Mouse (Mus musculus) cerebral cortex, adult 2 months (tissue): Measurements from ENCODE around the gene Fan1.

ENCODE experiments used
- WGBS: fragments of 180-500 bp; shearing (Covaris S2); methylation state at CpG from one replicate; pipeline ENCODE4 v1.1.7; 2018; 5-methylcytosine and 5-hydroxymethylcytosine counted together

The Fan1 gene

DNA sequence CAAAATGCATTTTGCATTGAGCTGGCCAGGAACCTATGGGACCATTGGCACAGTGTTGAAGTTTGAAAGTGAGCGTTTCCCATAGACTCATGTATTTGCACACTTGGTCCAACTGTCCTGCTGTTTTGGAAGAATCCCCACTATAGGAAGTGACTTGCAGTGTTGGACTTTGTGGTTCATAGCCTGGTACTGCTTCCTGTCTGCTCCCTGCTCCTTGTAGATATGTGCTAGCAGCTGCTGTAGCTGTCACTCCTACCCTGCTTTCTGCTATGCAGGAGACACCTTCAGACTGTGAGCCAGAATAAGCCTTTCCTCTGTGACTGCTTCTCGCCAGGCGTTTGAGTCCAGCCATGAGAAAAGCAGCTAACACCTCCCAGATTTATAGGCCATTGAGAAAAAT lies 42.6 kb downstream of the Fan1 start:
- WGBS, result 75% methylated on average over 3 of the region's 3 CpGs

DNA sequence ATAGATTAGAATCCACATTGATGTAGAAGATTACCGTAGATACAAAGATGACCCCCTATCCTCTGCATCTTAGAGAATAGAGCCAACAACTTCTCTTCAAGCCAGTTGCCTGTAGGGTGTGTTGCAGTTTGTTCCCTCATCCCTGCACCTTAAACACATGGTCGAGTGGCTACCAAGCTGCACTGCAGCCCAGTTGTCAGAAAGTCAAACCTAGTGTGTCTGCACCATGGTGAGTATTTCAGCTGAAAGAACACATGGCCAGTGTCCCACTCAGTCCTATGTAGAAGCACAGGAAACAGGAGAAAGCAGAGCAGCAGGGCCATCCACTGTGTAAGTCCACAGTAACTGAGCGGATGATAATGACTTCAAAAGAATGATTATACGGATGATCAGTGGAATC lies 46.4 kb downstream of the Fan1 start:
- 86% methylated on average over 4 of the region's 4 CpGs for WGBS

DNA sequence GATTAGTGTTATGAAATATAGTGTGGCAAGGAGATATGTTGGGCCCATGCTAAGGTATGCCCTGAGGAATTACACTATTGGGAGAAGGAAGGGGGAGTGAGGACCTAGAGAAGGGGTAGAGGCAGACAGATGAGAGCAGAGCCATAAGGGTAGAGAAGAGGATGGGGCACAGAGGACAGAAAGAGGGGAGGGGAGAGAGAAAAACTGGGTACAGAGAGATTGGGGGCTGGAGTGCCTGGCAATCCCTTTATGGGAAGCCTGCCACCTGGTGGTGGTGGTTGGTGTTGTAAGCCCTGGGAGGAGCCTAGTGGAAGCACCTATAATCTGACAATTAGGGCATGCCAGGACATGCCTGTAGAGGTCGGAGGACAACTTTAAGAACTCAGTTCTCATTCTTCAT lies 47.0 kb downstream of the Fan1 start:
- 19% methylated on average over 1 of the region's 1 CpGs for WGBS

DNA sequence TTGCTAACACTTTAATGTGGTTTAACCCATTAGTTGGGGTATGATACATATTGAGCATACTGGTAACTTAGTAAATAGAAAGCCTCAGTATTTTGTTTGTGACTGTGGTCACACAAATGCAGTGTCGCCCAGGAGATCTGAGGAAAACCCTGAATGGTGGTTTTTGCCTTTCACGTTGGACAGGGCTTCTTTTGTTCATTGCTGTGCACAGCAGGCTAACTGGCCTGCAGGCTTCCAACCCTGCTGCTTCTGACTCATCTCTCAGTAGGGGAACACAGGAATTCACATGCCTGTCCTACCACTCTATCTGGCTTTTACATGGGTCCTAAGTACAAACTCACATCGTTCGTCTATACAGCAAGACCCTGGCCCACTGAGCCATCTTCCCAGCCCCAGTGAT lies 52.2 kb downstream of the Fan1 start:
- 74% methylated on average over 4 of the region's 4 CpGs for WGBS

DNA sequence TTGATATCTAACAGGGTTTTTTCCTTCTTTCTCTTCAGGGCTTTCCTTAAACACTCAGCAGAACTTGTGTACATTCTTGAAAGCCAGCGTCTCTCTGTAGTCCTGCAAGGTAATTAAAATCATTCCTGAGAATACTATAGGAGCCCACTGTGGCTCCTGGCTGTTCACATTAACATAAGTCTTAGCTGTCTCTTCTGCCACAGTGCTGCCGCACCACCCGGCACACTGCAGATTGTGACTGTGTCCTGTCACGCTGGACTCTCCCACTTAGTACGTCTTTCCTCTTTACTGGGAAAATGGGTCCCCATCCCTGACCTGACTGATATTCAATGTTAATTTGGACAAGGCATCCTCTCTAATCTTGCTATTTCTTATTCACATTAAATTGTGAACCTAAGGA lies 52.8 kb downstream of the Fan1 start:
- WGBS, result 85% methylated on average over 5 of the region's 5 CpGs

DNA sequence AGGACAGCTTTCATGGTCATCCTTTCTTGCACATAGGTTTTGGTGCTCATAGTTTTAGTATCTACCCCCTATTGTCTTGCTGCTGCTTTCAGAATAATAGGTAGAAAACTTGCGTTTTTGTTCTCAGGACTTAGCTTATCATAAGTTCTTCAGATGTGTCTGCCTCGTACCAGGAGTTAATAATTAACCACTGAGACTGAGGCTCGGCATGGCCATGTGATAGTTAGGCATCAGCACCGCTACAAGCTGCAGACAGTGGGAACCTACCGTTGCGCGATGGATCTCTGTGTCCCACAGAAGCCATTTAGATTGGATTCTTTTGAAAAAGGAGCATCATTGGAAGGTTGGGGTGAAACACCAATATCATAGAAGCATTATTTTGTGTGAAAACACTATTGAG lies 61.1 kb downstream of the Fan1 start:
- WGBS, result 95% methylated on average over 7 of the region's 7 CpGs

DNA sequence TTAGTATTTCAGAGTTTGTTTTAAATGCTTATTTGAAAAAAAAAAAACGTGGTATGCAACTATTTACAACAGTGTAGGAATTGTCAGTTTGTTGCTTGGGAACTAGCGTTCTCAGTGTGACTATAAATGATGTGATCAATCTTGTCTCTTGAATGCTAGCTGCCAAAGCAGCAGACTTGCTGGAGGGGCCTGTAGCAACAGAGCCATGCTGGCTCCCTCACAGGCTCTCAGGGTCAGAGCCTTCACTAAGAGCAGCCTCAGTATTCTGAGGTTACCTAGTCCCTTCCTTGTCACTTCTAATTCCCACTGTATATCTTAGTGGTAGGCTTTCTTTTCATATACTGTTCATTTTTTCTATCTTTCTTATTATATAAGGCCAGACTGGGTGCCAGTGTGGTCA lies 63.1 kb downstream of the Fan1 start:
- WGBS, result 65% methylated on average over 2 of the region's 2 CpGs

DNA sequence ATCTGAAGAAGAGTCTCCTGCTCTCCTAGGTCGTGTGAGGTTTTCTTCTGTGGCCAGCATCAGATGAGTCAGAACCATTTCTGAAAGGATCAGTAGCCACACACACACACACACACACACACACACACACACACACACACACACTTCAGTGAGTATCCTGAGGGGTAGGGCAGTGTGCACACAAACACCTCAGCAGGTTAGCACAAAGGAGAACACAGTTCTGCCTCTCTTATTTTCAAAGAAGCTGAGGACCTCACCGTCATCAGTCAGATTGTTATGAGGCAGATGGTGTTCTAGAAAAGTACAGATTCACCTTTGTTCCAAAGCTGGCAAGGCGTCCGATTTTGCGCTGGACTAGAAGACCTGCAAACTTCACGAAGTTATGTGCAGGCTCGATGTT lies 63.7 kb downstream of the Fan1 start:
- WGBS, result 65% methylated on average over 7 of the region's 7 CpGs
